Mouse (Mus musculus): Measurements from ENCODE around the gene Atf6.
A peak's percentile ranks its signal among the peaks of the same experiment; 100 is the strongest.

The Atf6 gene

DNA sequence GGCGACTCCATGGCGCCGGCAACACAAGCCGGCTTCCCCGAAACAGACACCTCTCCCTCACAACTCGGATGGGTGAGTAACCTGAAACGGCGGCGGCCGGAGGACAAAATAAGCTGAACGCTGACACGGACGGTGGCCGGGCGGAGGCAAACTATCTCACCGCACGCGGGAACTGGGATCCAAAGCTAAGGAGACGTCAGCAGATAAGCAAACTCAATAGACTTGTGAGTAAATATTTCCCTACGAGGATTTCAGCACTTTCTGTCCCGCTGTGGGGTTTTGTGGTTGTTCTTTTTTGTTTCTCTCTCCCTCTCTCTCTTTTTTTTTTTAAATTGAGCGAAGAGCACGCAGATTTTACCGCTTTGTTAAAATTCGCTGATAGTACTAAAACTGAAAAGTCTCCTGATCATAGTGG lies at the start of gene Atf6:
Gene Atf6 (minus strand): TSS at position 81 of the 415 bp plus-strand sequence.
- DNase-seq: peak; percentile 96

DNA sequence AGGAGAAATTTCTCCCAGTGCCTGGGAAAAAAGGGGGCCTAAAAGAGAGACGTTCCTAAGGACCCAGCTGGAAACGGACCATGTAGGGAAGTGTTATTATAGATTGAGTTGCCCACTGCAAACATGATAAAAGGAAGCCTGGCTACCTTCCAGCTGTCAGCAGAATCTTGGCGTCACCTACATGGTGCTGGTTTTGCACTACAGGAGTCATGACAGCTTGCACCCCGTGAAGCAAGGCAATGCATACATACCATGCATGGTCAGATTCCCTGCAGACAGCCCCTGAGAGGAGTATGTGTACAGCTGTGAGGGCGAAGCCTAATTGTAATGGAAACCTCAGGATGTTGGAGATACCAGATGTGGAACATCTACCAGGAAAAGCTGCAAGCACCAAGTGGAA lies 48.1 kb upstream of the Atf6 start:
- DNase-seq: no peak

DNA sequence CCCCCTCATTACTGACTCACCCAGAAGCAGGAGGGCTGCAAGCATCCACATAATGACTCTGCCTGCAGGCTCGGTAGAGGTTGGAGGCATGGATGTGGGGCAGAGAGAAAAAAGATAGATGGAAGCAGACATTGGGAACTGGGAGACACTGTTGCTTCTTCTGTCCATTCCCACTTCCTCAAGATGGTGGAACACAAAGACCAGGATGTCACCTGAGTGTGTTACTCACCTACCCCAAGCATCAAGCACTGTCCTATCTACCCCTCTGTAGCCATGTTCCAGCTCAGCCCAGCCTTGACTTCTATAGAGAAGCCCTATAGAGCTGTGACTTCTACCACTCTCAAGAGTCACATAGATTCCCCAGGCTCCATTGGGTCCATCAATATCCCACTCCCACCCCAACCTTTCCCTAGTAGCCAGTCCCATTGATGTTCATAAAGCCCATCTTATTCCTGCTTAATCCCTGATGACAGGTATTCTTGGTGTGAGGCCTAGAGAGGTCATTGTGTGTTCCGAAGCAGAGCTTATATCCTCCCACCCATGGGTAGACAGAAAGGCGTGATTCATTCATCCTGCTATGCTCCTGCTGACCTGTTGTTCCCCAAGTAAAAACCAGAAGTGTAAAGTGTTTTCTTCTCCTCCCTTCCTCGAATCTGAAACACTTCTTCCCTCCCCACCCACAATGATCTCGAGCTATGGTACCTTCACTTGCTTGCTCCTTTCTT lies 45.5 kb upstream of the Atf6 start, which contains the start of gene Fcrlb:
Gene Fcrlb (minus strand): TSS at position 51 of the 725 bp plus-strand sequence.
- DNase-seq: no peak

DNA sequence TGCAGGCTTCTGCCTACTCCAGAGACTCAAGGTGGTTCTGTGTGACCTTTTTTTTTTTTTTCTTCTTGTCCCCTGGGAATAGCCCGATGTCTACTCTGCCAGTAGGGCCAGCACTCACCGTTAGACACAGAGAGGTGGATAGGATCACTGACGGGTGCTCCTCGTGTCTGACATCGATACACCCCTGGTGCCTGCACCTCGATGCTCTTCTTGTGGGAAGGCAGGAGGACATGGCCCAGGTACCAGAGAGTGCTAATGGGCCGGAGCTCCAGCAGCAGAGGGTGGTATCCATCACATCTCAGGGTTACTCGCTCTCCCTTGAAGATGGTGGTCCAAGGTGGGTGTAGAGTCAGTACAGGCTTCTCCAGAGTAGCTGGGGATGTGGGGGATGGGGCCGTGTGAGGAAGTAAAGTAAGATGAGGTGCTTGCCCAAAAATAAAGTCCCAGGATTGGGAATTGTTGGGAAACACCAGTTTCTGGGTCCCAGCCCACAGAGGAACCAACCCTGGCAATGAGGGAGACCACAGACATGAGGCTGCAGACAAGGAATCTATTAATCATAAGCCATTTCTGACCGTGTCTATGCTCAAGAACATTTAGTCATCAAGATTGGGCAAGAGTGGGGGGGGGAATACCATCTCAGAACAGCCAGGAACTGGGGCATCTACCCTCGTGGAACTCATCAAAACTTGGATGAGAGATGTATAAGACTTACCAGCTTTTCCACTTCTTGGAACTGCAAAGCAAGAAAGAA lies 44.5 kb upstream of the Atf6 start:
- DNase-seq: no peak

DNA sequence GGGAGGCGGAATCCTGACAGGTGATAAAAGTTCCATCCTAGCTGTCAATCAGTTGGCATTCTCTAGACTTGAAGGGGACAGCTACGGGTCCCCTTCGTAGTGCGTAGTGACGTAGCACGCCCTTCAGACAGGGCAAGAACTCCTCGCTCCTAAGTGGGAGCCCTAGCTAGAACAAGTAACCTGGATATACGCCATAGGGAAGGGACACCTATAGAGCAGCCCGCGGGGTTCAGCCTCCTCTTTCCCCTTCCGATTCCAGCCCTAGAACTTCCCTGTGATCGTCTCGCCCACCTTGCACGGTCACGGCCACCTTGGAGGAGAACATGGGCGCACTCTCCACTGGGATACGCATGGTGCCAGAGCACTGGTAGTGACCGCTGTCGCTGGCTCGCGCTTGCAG lies 40.8 kb upstream of the Atf6 start:
- DNase-seq: peak in 1 of 2 experiments; percentile 40

DNA sequence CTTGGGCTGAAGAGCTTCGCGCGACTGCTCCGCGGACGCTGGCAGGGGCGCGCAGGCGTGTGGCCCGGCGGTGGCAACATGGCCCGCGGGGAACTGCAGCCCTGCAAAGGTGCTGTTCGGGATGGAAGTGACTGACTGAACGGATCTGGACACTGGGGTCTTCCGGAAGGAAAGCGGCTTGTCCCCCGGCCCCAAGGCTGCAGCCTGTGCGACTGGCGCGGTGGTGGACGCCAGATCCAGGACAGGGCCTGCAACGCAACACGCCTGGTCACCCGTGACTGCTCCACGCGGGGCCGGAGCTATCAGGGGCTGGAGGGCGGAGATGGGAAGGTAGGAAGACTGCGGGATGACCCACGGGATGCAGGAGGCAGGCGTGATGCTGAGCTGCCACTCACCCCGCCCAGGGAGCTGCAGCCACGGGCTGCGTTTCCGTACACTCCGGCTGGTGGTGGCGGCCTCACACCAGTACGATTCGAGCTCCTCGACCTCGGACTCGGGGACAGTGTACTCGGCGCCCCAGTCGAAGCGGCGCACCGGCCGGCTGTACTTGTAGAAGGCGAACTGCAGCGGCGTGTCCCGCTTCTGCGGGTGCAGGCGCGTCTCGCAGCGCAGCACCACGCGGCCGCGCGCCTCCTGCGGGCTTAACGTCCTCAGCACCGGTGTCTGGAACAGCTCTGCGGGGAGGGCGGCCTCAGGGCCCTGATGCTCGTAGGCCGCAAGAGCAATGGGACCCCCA lies 40.1 kb upstream of the Atf6 start:
- peak; percentile 28 to 57 for DNase-seq

DNA sequence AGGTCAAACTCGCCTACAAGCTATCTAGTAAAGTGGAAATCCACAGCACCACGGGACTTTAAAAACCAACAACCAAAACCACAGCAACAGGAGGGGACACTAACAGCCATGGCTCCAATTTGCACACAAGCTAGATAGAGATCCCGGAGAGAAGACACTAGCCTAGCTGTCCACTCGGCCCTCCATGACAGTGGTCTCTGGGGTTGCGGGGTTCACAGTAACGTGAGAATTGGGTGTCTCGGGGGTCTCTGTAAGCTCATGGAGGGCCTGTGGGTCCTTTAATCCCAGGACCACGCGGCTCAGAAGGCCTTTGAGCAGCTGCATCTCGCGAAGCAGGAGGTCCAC lies 39.5 kb upstream of the Atf6 start:
- no peak for DNase-seq

DNA sequence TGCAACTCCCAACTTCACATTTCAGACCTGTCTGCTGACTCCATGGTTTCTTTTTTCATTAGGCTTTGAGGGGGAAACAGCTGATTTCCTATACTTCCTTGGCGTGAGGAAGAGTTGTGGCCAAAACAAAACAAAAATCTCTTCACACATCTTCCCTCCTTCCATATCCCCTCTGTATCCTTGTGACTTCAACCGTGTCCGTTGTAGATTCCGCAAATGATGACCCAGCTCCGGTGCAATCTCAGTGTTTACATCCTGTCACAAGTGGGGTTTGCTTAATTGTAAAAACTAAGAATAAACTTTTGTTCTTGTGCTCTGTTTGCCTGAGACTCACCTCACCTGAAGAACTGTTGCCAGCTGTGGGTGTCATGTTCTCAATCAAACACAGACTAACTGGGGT lies 35.9 kb upstream of the Atf6 start:
- no peak for DNase-seq

DNA sequence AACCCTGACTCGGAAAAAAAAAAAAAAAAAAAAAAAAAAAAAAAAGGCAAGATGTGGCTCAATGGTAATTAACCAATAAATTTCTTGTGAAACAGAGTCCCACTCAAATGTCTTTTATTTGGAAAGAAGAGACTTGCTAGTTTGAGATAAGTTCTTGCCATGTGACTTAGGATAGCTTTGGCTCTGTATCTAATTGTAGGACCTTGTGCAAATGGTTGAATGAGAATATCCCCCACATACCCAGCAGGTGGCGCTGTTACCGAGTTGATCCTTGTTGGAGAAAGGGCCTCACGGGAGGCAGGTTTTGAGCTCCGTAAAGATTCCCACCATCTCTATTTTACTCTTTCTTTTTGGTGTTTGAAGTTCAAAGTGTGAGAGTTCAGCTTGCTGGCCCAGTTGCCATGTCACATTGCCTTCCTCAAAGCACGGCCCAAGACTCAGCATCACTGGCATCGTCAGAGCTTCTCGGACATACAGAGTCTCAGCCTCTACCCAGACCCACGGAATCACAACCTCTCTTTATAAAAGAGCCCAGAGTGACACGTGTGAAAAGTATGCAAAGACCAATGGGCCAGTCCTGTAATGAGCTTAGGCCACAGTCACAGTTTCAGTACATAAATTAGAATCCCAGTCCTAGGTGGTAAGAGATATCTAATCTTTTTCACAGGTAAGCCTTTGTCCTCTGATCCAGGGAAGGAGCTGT lies 34.1 kb upstream of the Atf6 start:
- peak; percentile 80 to 90 for DNase-seq

DNA sequence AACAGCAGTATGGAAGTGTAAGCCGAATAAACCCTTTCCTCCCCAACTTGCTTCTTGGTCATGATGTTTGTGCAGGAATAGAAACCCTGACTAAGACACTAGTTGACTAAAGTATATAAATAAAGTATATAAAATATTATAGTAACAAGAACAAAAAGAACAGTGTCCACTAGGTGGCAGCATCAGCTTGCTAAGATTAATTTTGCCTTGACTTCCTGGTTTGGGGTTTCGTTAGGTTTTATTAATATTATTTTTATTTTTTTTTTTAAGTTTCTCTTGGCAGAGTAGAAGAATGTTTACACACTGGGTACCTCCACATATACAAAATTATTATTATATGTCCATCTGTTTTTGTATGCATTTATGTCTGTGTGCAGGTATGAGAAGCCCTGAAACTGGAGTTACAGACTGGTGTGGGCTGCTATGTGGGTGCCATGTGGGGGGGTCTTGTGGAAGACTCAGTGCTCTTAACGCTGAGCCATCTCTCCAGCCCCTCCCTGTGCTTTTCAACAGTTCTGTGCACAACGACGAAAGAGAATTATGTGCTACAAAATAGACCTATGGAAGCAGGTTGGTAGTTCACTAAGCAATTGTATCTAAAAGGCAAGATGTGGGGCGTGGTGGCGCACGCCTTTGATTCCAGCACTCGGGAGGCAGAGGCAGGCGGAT lies 33.4 kb upstream of the Atf6 start:
- DNase-seq: peak in 1 of 2 experiments; percentile 80

DNA sequence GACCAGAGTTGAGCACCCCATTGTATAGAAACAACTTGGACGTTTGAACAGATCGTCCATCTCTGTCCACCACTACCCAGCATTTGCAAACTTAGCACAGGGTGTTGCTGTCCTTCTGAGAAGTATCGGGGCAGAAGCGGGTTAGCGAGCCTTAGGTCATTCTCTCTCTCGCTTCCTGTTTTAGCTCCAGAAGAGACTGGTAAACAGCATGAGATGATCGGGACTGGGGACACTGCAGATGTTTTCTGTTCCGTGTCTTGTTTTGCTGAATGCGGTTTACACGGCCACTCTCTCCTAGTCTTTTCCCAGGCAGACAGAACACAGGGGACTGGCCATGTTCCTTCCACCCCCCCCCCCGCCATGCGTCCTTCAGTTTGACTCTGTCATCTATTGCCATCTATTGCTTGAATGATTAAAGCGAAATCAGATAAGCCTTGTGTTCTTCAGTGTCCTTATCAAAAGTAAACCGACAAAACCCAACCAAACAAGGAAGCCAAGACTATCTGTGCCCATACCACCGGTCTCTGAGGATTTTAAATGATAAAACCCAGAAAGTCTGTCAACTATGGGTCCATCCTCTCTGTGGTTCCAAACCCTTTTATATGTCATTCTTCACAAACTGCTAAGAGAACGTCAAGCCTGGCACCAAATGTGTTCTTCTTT lies 31.0 kb upstream of the Atf6 start:
- no peak for DNase-seq

DNA sequence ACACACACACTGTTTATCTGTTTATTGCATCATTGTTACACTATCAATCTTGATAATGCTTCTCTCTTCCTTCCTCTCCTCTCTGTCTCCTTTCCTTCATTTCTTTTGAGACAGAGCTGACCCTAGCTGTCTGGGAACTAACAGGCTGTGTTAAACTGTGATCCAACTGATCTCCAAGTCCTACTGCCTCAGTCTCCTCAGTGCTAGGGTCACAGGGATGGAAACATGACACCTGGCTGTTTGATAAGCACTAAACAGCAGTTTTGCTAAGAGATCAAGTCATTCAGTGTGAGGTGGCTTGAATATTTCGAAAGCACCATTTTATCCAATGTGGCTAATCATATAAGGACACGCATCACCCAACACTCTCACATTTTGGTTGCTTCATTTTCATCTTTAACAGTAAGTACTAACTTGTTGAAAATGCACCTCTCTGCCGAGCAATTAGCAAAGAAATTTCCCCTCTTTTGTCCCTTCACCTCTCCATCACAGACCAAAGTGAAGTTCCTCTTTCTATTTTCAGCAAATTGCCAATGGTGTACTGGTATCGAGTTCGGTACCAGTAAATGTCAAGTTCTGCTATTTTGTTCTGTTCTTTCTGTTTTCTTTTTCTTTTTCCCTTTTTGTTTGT lies 29.2 kb upstream of the Atf6 start:
- DNase-seq: no peak

DNA sequence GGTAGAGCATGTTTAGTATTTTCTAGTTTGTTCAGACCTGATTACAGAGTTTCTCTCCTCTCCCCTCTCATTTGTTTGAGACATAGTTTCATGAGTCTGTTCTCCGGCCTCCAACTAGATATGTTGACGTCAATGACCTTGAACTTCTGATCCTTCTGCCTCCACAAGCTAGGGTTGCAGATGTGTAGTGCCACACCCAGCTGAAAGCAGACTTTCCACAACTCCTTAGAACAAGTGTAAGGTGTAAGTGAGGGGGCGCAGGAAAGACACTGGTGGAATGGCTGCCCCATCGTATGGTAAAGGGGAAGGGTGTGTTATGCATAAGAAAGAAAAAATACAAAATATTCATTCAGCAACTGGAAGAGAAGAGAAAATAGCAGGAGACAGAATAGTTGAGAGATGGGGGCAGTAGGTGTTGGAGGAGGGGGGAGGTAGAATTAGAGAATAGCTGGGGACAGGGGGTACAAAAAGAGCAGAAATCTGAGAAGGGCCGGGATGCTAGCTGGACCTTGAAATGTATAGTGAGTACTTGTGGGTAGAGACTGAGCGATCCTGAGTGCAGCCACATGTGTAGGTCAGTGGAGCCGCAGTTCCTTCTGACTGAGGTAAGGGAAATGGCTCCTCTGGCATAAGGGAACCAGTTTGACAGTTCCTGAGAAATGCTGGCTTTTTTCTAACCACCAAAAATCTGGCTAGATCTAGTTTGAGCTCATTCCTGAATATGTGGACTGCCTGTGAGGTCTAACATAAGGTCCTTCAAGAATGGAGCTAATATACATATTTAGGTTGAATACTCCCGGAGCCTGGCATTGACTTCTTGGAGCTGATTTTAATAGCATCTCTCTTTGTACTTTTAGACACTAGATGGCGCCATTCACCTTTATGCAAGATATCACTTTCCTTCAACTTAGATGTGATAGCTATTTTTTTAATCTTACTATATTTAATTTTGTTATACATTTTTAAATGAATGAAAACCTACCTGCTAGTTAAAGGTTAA lies 27.3 kb upstream of the Atf6 start:
- DNase-seq: no peak

DNA sequence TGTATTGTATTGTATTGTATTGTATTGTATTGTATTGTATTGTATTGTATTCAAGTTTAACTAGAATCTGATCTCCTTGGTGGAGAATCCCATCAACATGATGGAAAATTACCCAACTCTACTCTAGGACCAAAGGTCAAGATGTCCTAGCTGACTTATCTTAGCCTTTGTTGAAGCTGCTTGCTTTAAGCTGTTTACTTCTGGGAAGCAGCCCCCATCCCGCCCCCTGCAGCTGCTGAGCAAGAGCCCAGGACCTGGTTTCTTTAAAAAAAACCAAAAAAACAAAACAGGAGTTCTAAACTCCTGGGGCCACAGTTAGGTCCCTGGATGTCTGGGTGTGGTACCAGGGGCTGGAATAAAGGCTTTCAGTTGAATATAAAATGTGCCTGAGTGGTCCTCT lies 24.7 kb upstream of the Atf6 start:
- no peak for DNase-seq

DNA sequence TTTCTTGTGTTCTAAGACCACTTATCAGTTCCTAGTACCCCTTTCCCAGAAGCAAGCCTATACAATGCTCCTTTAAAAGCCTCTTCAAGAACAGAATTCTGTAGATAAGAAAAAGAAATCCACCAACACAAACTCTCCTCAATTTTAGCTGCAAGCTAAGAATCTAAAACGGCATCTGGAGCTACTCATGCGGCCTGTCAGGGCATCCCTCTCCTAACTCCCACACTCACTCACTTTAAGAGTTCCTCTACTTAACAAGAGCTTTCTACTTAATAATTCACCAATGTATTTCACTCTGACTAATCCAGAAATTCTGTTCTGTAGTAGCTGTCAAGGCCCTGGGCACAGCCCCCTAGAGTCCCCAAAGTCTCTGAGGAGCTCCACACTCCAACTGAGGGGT lies 24.1 kb upstream of the Atf6 start:
- DNase-seq: no peak

DNA sequence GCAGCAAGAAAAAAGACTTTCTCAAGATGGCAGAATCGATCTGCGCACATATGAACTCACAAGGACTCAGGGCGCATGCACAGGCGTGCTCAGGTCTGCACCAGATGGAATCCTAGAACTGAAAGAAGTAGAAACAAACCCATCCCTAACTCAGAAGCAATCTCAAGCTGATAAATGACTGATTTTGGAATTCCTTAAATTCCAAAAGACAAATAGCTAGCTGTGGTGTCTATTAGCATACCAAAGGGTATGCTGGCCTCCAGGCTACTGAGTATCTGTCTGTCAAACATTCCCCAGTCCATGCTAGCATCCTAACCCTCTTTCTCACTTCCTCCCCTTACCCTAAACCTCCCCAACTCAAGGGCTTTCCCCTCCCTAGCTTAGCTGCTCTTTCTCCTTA lies 21.7 kb upstream of the Atf6 start:
- no peak for DNase-seq

DNA sequence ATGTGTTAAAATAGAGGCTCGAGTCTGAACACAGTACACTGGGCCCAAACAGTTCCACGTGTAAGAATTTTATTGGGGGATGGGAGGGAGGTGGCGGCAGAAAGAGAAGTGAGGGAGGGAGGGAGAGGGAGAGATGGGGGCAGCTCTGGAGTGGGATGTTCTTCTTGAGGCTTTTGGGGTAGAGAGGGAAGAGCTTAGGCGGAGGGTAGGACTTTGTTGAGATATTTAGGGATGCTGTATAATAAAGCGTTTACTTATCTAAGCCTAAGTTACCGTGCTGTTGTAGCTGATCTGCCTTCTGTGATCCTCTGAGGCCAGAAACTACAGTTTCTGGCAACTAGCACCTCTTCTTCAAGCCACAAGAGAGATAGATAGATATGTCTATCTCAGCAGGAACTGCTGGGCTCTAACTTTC lies 18.5 kb upstream of the Atf6 start:
- no peak for DNase-seq

DNA sequence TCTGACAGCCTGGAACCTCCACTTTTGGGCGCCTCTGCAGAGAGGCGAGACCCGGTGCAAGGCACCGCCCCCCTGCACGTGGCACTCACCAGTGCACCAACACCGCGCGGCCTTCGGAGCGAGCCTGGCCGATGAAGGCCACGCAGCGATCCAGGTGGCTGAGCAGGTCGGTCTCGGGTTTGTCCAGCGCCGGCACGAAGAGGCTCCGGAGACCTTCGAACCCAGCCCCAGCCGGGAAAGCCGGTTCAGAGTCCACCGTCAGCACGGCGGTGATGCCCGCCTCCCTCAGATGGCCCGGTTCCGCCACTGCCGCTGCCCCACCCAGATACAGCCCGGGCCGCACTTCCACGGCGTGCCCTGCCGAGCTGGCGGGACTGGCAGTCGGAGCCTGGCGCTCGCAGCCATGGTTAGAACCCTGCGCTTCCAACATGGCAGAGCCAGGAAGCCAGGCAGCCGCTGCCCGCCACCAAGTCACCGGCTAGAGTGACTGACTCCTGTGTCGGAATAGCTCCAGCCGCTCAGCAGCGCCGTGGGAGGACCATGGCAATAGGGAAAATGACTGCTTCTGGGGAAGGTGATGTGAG lies 17.5 kb upstream of the Atf6 start, which contains the start of the genes Gm26620 and Dusp12:
Gene Gm26620 (plus strand): TSS at position 88 of the 584 bp plus-strand sequence.
Gene Dusp12 (minus strand): TSS at position 563 of the 584 bp plus-strand sequence.
- peak; percentile 86 to 93 for DNase-seq

DNA sequence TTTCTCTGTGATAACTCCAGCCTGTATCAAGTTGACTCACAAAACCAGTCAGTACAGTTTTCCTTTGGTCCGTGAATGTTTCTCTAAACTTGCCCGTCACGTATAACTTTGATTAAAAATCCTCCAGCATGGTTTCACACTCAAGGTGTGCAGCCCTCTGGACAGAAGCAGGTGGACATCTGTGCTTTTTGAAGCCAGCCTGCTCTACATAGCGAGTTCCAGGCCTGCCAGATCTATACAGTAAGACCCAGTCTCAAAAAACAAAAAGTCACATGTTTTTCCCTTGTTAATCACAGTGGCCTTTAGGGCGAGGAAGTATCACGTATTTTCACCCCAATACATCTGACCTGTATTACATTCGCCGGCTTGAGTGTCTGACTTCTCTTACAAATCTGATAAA lies 16.8 kb upstream of the Atf6 start:
- no peak for DNase-seq
